Mouse (Mus musculus): ENCODE results near the gene Dmc1. TPM values are rescaled to one million over a fixed set of nuclear protein-coding genes. Genes with fewer than 3 reads are reported as not detected.

Gene Dmc1
- total RNA-seq (2023): not detected

DNA sequence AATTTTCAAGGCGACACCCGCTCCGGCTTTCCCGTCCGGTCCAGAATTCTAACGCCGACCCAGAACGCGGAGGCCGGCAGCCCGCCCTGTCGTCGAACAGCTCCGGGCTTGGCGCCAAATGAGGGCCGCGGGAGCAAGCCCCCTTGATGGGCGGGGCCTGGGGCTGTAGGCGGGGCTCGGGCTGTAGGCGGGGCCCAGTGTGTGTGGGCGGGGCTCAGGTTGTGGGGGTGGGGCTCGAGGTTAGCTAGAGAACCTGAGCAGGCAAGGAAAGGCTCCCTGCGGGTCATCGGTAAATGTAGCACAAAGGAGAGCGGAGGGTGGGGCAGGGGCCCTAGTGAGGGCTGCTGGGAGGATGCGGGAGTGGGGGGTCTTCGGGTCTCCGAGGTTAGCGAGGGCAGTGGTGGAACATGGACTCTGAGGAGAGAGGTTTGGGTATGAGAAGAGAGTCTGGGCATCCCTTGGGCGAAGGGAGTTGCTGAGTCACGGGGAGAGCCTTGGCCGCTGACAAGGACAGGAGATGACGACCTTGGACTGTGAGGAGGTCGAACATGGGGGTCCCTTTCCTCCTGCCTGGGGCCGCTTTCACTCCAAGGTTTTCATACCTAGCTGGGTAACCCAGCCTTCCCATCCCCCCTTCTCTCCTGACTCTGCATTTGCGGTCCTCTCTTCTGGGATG, at the start of gene Dmc1:
Gene Dmc1, minus strand, starts transcription at position 120 of the 676 bp plus-strand sequence.

DNA sequence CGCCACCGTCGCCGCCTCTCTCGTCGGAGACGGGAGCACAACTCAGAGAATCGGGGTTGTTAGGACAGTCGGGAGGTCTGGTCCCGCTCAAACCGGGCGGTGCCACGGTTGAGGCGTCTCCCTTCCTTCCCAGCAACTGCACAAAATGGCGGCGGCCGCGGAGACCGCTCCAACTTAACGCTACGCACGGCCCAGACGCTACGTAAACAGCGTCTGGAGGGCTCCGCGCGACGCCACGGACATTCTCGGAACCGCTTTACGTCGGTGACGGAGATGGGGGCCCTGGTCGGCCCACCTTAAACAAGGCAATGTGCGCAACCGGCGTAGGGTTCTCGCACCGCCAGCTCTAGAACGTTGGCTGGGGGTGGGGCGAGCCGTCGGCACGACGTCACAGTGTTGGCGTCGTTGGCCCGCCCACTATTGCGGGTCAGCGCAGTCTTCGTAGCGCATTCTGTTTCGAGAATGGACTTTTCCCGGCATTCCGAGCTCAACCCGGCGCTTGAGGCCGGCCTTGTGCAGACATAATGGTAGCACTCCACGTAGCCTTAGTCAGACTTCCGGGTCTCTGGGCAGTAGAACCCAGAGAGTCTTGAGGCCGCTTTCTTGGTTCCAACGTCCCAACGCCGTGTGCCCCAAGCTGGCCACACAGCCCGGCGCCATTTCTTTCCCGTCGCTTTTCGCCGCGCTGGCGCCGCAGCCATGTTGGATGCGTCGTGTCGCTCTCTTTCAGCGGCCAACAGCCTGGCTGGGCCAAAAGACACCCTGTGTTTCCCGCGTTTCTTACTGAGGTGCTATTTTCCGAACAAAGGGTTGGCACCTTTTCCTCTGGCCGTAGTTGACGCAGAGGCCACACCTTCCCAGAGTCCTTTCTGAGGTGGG, 58.3 kb downstream of the Dmc1 start, which contains the start of gene Ddx17:
Gene Ddx17, minus strand, starts transcription at position 332 of the 879 bp plus-strand sequence.

DNA sequence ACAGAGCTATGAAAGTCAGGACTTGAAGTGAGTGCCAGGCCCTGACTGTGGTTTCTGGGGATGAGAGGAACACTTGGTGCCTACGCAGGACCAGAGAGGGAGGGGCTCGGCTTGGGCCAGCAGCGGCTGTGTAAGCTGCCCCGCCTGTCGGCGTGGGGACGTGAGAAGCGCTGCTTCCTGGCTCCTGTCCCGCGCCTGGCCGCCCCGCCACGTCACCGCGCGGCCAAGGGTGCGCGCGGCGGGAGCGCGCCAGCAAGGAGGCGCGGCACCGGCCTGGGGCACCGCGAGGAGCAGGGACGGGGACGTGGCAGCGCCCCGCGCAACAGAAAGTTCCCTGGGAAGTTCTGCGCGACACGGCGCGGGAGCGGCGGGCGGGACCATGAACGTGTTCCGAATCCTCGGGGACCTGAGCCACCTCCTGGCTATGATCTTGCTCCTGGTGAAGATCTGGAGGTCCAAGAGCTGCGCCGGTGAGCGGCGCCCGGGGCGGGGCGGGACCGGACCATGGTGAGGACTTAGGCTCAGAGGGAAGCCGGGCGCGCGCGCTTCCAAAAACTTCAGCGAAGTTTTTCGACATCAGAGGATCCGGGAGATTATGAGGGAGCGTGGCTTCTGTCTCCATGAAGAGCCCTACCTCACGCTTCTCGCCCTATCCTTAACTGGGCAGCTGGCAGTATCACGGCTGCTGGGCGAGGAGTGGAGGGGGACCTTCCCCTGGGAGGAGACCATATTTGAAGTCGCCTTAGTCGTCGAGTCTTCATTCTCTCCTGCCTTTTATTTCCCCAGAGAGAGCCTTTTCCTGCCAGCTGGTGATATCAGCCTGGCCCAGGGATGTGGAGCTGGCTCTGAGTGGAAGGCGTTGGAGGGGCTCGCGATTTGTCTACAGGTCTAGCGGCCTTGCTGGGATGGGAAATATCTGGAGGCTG, 88.5 kb downstream of the Dmc1 start, which contains the start of gene Kdelr3:
Gene Kdelr3, plus strand, starts transcription at position 241 of the 926 bp plus-strand sequence.

Other genes with a start within 250 kb of the Dmc1 start
- 10 to 100 TPM; 34.2 to 39.4 TPM for gene Tmem184b, start 201.5 kb downstream of the Dmc1 start, total RNA-seq (2023)
- gene Csnk1e, start 149.5 kb downstream of the Dmc1 start, total RNA-seq (2023): 10 to 100 TPM; 25.2 to 39.6 TPM
- gene Kcnj4, start 99.9 kb downstream of the Dmc1 start, total RNA-seq (2023): not detected
- gene Kdelr3, start 88.7 kb downstream of the Dmc1 start, total RNA-seq (2023): not detected
- 100 to 1,000 TPM; 438 to 445 TPM for gene Ddx17, start 58.4 kb downstream of the Dmc1 start, total RNA-seq (2023)
- 1 to 10 TPM; 3.3 to 3.6 TPM for gene Fam227a, start 53.8 kb upstream of the Dmc1 start, total RNA-seq (2023)
- gene Cby1, start 54.1 kb upstream of the Dmc1 start, total RNA-seq (2023): 1 to 10 TPM; 6.8 to 8.3 TPM
- gene Tomm22, start 65.8 kb upstream of the Dmc1 start, total RNA-seq (2023): 100 to 1,000 TPM; 105 to 109 TPM
- gene Josd1, start 82.8 kb upstream of the Dmc1 start, total RNA-seq (2023): 10 to 100 TPM; 23.9 to 33.6 TPM
- gene Gtpbp1, start 85.7 kb upstream of the Dmc1 start, total RNA-seq (2023): 10 to 100 TPM; 69.7 to 81.8 TPM
- gene Sun2, start 137.4 kb upstream of the Dmc1 start, total RNA-seq (2023): 100 to 1,000 TPM; 349 to 351 TPM
- 10 to 100 TPM in 1 of 2 experiments, 1 to 10 TPM in 1; 7.8 to 11.4 TPM for gene Dnal4, start 172.7 kb upstream of the Dmc1 start, total RNA-seq (2023)
- under 1 TPM; 0.15 TPM for gene Nptxr, start 199.7 kb upstream of the Dmc1 start, total RNA-seq (2023)
- not detected for gene Npcd, start 229.1 kb upstream of the Dmc1 start, total RNA-seq (2023)
- 10 to 100 TPM; 12.5 to 15.8 TPM for gene Cbx6, start 229.6 kb upstream of the Dmc1 start, total RNA-seq (2023)

Measured in B cell, adult 67 days (primary cell).